Mouse (Mus musculus): ENCODE measurements around the gene Ssbp3. TPM values are rescaled to one million over a fixed set of nuclear protein-coding genes. Genes with fewer than 3 reads are reported as not detected.

Gene Ssbp3
- polyA plus RNA-seq, 1 experiment, result 36.4 TPM

- H3K4me1 ChIP-seq (ENCODE audit: control insufficient read depth, insufficient read depth, insufficient read length, low read length), result peaks cover 15% of the 10 kb centered on the region; the same call in 1 of the 2 replicates
- H3K27ac ChIP-seq (replicated peaks; ENCODE audit: low read depth, low read length), result no peak overlapping the region
- no peak overlapping the region for H3K4me3 ChIP-seq (ENCODE audit: insufficient read depth, low read depth, low read length)
Observed at GRCm38 (mm10) chr4:106953760-106954159, 43.3 kb downstream of the Ssbp3 start.

GRCm38 (mm10) chr4:106955729-106956712, 45.5 kb downstream of the Ssbp3 start:
- no peak overlapping the region for H3K27ac ChIP-seq (replicated peaks; ENCODE audit: low read depth, low read length)
- H3K4me3 ChIP-seq (ENCODE audit: insufficient read depth, low read depth, low read length), result no peak overlapping the region
- H3K4me1 ChIP-seq (ENCODE audit: control insufficient read depth, insufficient read depth, insufficient read length, low read length), result peaks cover 15% of the 10 kb centered on the region; the same call in 1 of the 2 replicates

- no peak overlapping the region for H3K27ac ChIP-seq (replicated peaks; ENCODE audit: low read depth, low read length)
- no peak overlapping the region for H3K4me3 ChIP-seq (ENCODE audit: insufficient read depth, low read depth, low read length)
- peaks cover 10% of the 10 kb centered on the region; the same call in 1 of the 2 replicates for H3K4me1 ChIP-seq (ENCODE audit: control insufficient read depth, insufficient read depth, insufficient read length, low read length)
Observed at GRCm38 (mm10) chr4:106958117-106958516, 47.6 kb downstream of the Ssbp3 start.

- Histone ChIP-seq H3K4me3 (ENCODE audit: insufficient read depth, low read depth, low read length) (no peak overlapping the region), H3K4me1 (ENCODE audit: control insufficient read depth, insufficient read depth, insufficient read length, low read length) (peaks cover 9% of the 10 kb centered on the region; the same call in 1 of the 2 replicates), H3K27ac (replicated peaks; ENCODE audit: low read depth, low read length) (no peak overlapping the region)
Observed at GRCm38 (mm10) chr4:106958561-106958960, 48.1 kb downstream of the Ssbp3 start.

- Histone ChIP-seq H3K27ac (replicated peaks; ENCODE audit: low read depth, low read length) (no peak overlapping the region), H3K4me1 (ENCODE audit: control insufficient read depth, insufficient read depth, insufficient read length, low read length) (peaks cover 9% of the 10 kb centered on the region; the same call in 1 of the 2 replicates), H3K4me3 (ENCODE audit: insufficient read depth, low read depth, low read length) (no peak overlapping the region)
Observed at GRCm38 (mm10) chr4:106959506-106960302, 49.2 kb downstream of the Ssbp3 start.

- Histone ChIP-seq H3K4me3 (ENCODE audit: insufficient read depth, low read depth, low read length) (no peak overlapping the region), H3K27ac (replicated peaks; ENCODE audit: low read depth, low read length) (no peak overlapping the region), H3K4me1 (ENCODE audit: control insufficient read depth, insufficient read depth, insufficient read length, low read length) (peaks cover 9% of the 10 kb centered on the region; the same call in 1 of the 2 replicates)
Observed at GRCm38 (mm10) chr4:106960476-106960875, 50.0 kb downstream of the Ssbp3 start.

- no peak overlapping the region for H3K27ac ChIP-seq (replicated peaks; ENCODE audit: low read depth, low read length)
- H3K4me1 ChIP-seq (ENCODE audit: control insufficient read depth, insufficient read depth, insufficient read length, low read length), result peaks cover 5% of the 10 kb centered on the region; the same call in 1 of the 2 replicates
- H3K4me3 ChIP-seq (ENCODE audit: insufficient read depth, low read depth, low read length), result no peak overlapping the region
Observed at GRCm38 (mm10) chr4:106961321-106961720, 50.8 kb downstream of the Ssbp3 start.

- no peak overlapping the region for H3K4me3 ChIP-seq (ENCODE audit: insufficient read depth, low read depth, low read length)
- H3K27ac ChIP-seq (replicated peaks; ENCODE audit: low read depth, low read length), result no peak overlapping the region
- H3K4me1 ChIP-seq (ENCODE audit: control insufficient read depth, insufficient read depth, insufficient read length, low read length), result peaks cover 2% of the 10 kb centered on the region; the same call in 1 of the 2 replicates
Observed at GRCm38 (mm10) chr4:106964356-106964755, 53.9 kb downstream of the Ssbp3 start.

- Histone ChIP-seq H3K4me3 (ENCODE audit: insufficient read depth, low read depth, low read length) (no peak overlapping the region), H3K4me1 (ENCODE audit: control insufficient read depth, insufficient read depth, insufficient read length, low read length) (peaks cover 2% of the 10 kb centered on the region; the same call in 1 of the 2 replicates), H3K27ac (replicated peaks; ENCODE audit: low read depth, low read length) (no peak overlapping the region)
Observed at GRCm38 (mm10) chr4:106964996-106965395, 54.5 kb downstream of the Ssbp3 start.

GRCm38 (mm10) chr4:106966443-106966842, 55.9 kb downstream of the Ssbp3 start:
- peaks cover 9% of the 10 kb centered on the region for H3K4me1 ChIP-seq (ENCODE audit: control insufficient read depth, insufficient read depth, insufficient read length, low read length)
- no peak overlapping the region for H3K4me3 ChIP-seq (ENCODE audit: insufficient read depth, low read depth, low read length)
- no peak overlapping the region for H3K27ac ChIP-seq (replicated peaks; ENCODE audit: low read depth, low read length)

- H3K4me1 ChIP-seq (ENCODE audit: control insufficient read depth, insufficient read depth, insufficient read length, low read length), result peaks cover 20% of the 10 kb centered on the region
- no peak overlapping the region for H3K27ac ChIP-seq (replicated peaks; ENCODE audit: low read depth, low read length)
- H3K4me3 ChIP-seq (ENCODE audit: insufficient read depth, low read depth, low read length), result no peak overlapping the region
Observed at GRCm38 (mm10) chr4:106968910-106969309, 58.4 kb downstream of the Ssbp3 start.

GRCm38 (mm10) chr4:106970786-106971185, 60.3 kb downstream of the Ssbp3 start:
- Histone ChIP-seq H3K4me1 (ENCODE audit: control insufficient read depth, insufficient read depth, insufficient read length, low read length) (peaks cover 20% of the 10 kb centered on the region), H3K27ac (replicated peaks; ENCODE audit: low read depth, low read length) (no peak overlapping the region; the same call in 1 of the 2 replicates), H3K4me3 (ENCODE audit: insufficient read depth, low read depth, low read length) (no peak overlapping the region)

- Histone ChIP-seq H3K27ac (replicated peaks; ENCODE audit: low read depth, low read length) (no peak overlapping the region), H3K4me1 (ENCODE audit: control insufficient read depth, insufficient read depth, insufficient read length, low read length) (peaks cover 20% of the 10 kb centered on the region)
Observed at GRCm38 (mm10) chr4:106972061-106972460, 61.6 kb downstream of the Ssbp3 start.

GRCm38 (mm10) chr4:106972461-106973384, 62.2 kb downstream of the Ssbp3 start:
- no peak overlapping the region for H3K27ac ChIP-seq (replicated peaks; ENCODE audit: low read depth, low read length)
- H3K4me1 ChIP-seq (ENCODE audit: control insufficient read depth, insufficient read depth, insufficient read length, low read length), result peaks cover 20% of the 10 kb centered on the region
- no peak overlapping the region for H3K4me3 ChIP-seq (ENCODE audit: insufficient read depth, low read depth, low read length)

More at GRCm38 (mm10) chr4:106972061-106972460, 61.6 kb downstream of the Ssbp3 start:
- H3K4me3 ChIP-seq (ENCODE audit: insufficient read depth, low read depth, low read length), result no peak overlapping the region
